Mouse (Mus musculus) liver, embryonic 16.5 days (tissue): Measurements from ENCODE around the gene Lancl2. TPM values are rescaled to one million over a fixed set of nuclear protein-coding genes. Genes with fewer than 3 reads are reported as not detected.

Source experiments
- ATAC-seq: fragments of 200-750 bp; cut with Nextera tagmentation; 2 replicates; pipeline ENCODE4 v1.8.0; 2017; ENCODE audit warnings: low read depth, mild to moderate bottlenecking, moderate number of reproducible peaks, moderate library complexity
- H3K27ac ChIP-seq: fragments of 300-500 bp; sonication (generic); 2 replicates; pipeline ENCODE4 v1.5.1; 2014; ENCODE audit warnings: mild to moderate bottlenecking, low read length
- H3K27me3 ChIP-seq: fragments of 300-500 bp; sonication (generic); 2 replicates; pipeline ENCODE4 v1.6.1; 2014; ENCODE audit warnings: low read depth, low read length, mixed read lengths; ENCODE audit not compliant: control insufficient read depth, insufficient read depth
- H3K36me3 ChIP-seq: fragments of 300-500 bp; sonication (generic); 2 replicates; pipeline ENCODE4 v1.6.1; 2014; ENCODE audit warnings: mild to moderate bottlenecking; ENCODE audit not compliant: control insufficient read depth, insufficient read depth
- H3K4me1 ChIP-seq: fragments of 300-500 bp; sonication (generic); 2 replicates; pipeline ENCODE4 v1.6.1; 2014; ENCODE audit warnings: low read depth, low read length, mixed read lengths; ENCODE audit not compliant: control insufficient read depth
- H3K4me2 ChIP-seq: fragments of 300-500 bp; sonication (generic); 2 replicates; pipeline ENCODE4 v1.6.1; 2014; ENCODE audit warnings: low read depth, low read length, mixed read lengths
- H3K4me3 ChIP-seq: fragments of 300-500 bp; sonication (generic); 2 replicates; pipeline ENCODE4 v1.5.1; 2014; ENCODE audit warnings: low read depth, mild to moderate bottlenecking, low read length
- H3K9ac ChIP-seq: fragments of 300-500 bp; sonication (generic); 2 replicates; pipeline ENCODE4 v1.6.1; 2014; ENCODE audit warnings: low read depth, low read length
- H3K9me3 ChIP-seq: fragments of 300-500 bp; sonication (generic); replicated peaks from 2 replicates; pipeline ENCODE4 v1.6.1; 2016; ENCODE audit warnings: low read length; ENCODE audit not compliant: control insufficient read depth
- WGBS: fragments of 180-500 bp; shearing (Covaris S2); extraction: QIAGEN DNeasy Blood & Tissue Kit; methylation state at CpG from one replicate; pipeline ENCODE4 v1.1.7; 2014; ENCODE audit not compliant: insufficient replicate concordance; 5-methylcytosine and 5-hydroxymethylcytosine counted together
- polyA plus RNA-seq: library from polyadenylated mRNA; unstranded; fragments of >200 nt; fragmentation: Nextera tagmentation; extraction: Ambion mirVana; gene quantifications from 2 replicates; pipeline ENCODE4 v1.2.1, GENCODE M21; 2015

Lancl2 gene
- polyA plus RNA-seq, 1 experiment from 2014 or later, result 12.6 TPM

- H3K4me2 ChIP-seq, result no peak overlapping the region
- no peaks in the 10 kb centered on the region for H3K9me3 ChIP-seq
- H3K36me3 ChIP-seq, result no peaks in the 10 kb centered on the region
- no peak overlapping the region for H3K27ac ChIP-seq
- no peak overlapping the region for H3K9ac ChIP-seq
- no peak overlapping the region for H3K4me3 ChIP-seq
- 14% methylated on average over 1 of the region's 1 CpGs for WGBS
- peak; percentile 39; the same call in 1 of the 2 replicates for ATAC-seq
- peaks cover 5% of the 10 kb centered on the region; the same call in 1 of the 2 replicates for H3K4me1 ChIP-seq
- H3K27me3 ChIP-seq, result no peaks in the 10 kb centered on the region
Observed at GRCm38 (mm10) chr6:57711726-57712125, 9.4 kb downstream of the Lancl2 start.

GRCm38 (mm10) chr6:57721347-57721746, 19.0 kb downstream of the Lancl2 start:
- WGBS, result 78% methylated on average over 1 of the region's 1 CpGs
- Histone ChIP-seq H3K4me2 (no peak overlapping the region), H3K9ac (no peak overlapping the region), H3K9me3 (no peaks in the 10 kb centered on the region), H3K36me3 (peaks cover 3% of the 10 kb centered on the region), H3K4me3 (no peak overlapping the region), H3K27me3 (no peaks in the 10 kb centered on the region), H3K27ac (no peak overlapping the region), H3K4me1 (peaks cover 4% of the 10 kb centered on the region)
- ATAC-seq, result peak; percentile 60; the same call in 1 of the 2 replicates

GRCm38 (mm10) chr6:57742749-57743148, 40.4 kb downstream of the Lancl2 start:
- Histone ChIP-seq H3K4me2 (no peak overlapping the region), H3K27me3 (no peaks in the 10 kb centered on the region), H3K27ac (peak overlapping the region; percentile 2; the same call in 1 of the 2 replicates), H3K36me3 (no peaks in the 10 kb centered on the region), H3K4me3 (no peak overlapping the region), H3K9ac (no peak overlapping the region), H3K4me1 (peaks cover 36% of the 10 kb centered on the region), H3K9me3 (no peaks in the 10 kb centered on the region)
- WGBS, result 89% methylated on average over 1 of the region's 1 CpGs
- ATAC-seq, result no peak

- WGBS, result 45% methylated on average over 2 of the region's 2 CpGs
- Histone ChIP-seq H3K9me3 (no peaks in the 10 kb centered on the region), H3K4me1 (peaks cover 41% of the 10 kb centered on the region), H3K4me2 (no peak overlapping the region), H3K27ac (peak overlapping the region; percentile 92), H3K4me3 (no peak overlapping the region), H3K36me3 (no peaks in the 10 kb centered on the region; the same call in 1 of the 2 replicates), H3K27me3 (no peaks in the 10 kb centered on the region), H3K9ac (no peak overlapping the region)
- ATAC-seq, result peak; percentile 44
Observed at GRCm38 (mm10) chr6:57743333-57743732, 41.0 kb downstream of the Lancl2 start.

- H3K36me3 ChIP-seq, result no peaks in the 10 kb centered on the region; the same call in 1 of the 2 replicates
- H3K27me3 ChIP-seq, result no peaks in the 10 kb centered on the region
- 91% methylated on average over 2 of the region's 2 CpGs for WGBS
- H3K27ac ChIP-seq, result peak overlapping the region; percentile 92
- H3K9ac ChIP-seq, result peak overlapping the region; percentile 44
- H3K4me3 ChIP-seq, result no peak overlapping the region
- no peak overlapping the region for H3K4me2 ChIP-seq
- ATAC-seq, result no peak
- peaks cover 41% of the 10 kb centered on the region for H3K4me1 ChIP-seq
- H3K9me3 ChIP-seq, result no peaks in the 10 kb centered on the region
Observed at GRCm38 (mm10) chr6:57744123-57744522, 41.8 kb downstream of the Lancl2 start.

- Histone ChIP-seq H3K9me3 (no peaks in the 10 kb centered on the region), H3K4me2 (peak overlapping the region; percentile 39), H3K36me3 (no peaks in the 10 kb centered on the region; the same call in 1 of the 2 replicates), H3K4me1 (peaks cover 41% of the 10 kb centered on the region), H3K4me3 (no peak overlapping the region), H3K27me3 (no peaks in the 10 kb centered on the region), H3K27ac (peak overlapping the region; percentile 92), H3K9ac (peak overlapping the region; percentile 44)
- WGBS, result 46% methylated on average over 4 of the region's 4 CpGs
- peak; percentile 93 for ATAC-seq
Observed at GRCm38 (mm10) chr6:57744974-57745747, 42.8 kb downstream of the Lancl2 start.

- Histone ChIP-seq H3K36me3 (no peaks in the 10 kb centered on the region; the same call in 1 of the 2 replicates), H3K27ac (peak overlapping the region; percentile 92), H3K27me3 (no peaks in the 10 kb centered on the region), H3K9me3 (no peaks in the 10 kb centered on the region), H3K9ac (peak overlapping the region; percentile 14), H3K4me3 (no peak overlapping the region), H3K4me2 (peak overlapping the region; percentile 31), H3K4me1 (peaks cover 41% of the 10 kb centered on the region)
- ATAC-seq, result peak; percentile 61
- WGBS, result 28% methylated on average over 2 of the region's 2 CpGs
Observed at GRCm38 (mm10) chr6:57745748-57746129, 43.4 kb downstream of the Lancl2 start.

- H3K9me3 ChIP-seq, result no peaks in the 10 kb centered on the region
- peaks cover 16% of the 10 kb centered on the region for H3K36me3 ChIP-seq
- no peaks in the 10 kb centered on the region for H3K27me3 ChIP-seq
- peak overlapping the region; percentile 80 for H3K27ac ChIP-seq
- 73% methylated on average over 9 of the region's 9 CpGs for WGBS
- ATAC-seq, result peak; percentile 99
- H3K9ac ChIP-seq, result peak overlapping the region; percentile 48
- peaks cover 29% of the 10 kb centered on the region for H3K4me1 ChIP-seq
- H3K4me3 ChIP-seq, result no peak overlapping the region
- peak overlapping the region; percentile 47 for H3K4me2 ChIP-seq
Observed at GRCm38 (mm10) chr6:57753962-57754759, 51.8 kb downstream of the Lancl2 start.
